Comparison of ENCODE assay signal across 8 mouse cellular contexts in the genomic region with DNA sequence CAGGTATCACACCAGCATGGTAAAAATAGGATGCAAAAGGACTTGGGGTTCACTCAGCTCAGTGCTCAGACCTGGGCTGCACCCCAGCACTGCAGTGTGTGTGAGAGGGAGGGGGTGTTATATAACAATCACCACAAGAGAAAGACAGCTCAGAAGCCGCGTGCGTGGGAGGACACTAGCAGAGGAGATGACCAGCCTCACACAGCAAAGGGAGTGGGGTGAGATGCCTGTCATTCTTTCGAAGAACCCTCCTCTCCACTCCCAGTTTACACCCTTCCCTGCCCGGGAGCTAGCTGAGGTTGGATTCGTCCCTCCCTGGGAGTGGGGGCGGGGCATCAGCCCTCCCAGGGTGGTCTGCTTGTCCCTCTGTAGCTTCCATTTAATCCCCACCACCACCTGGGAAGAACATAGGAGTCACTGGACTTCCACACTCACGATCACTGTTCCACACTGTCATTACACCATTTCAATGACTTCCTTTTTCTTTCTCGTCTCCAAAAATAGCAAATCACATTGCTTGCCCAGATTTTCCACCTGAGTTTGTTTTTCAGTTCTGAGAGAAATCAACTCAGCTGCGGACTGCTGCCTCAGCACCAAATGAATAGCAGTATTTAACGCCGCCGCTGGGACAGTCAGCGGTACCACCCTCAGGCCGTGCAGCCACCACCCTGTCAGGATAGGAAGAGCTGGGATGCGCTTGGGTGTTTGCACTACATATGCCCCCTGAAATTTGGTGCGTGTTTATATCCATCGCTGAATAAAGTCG. TPM values are rescaled to one million over a fixed set of nuclear protein-coding genes. Genes with fewer than 3 reads are reported as not detected.
A peak's percentile ranks its signal among the peaks of the same experiment; 100 is the strongest.
DNase-seq lines count a peak whose midpoint lies in the region; ATAC-seq and TF ChIP-seq lines count a peak whose summit lies in the region.

No protein-coding gene starts in this region.

- H3K4me1 ChIP-seq in forebrain, embryonic 14.5 days (ENCODE audit: control insufficient read depth, insufficient read depth, low read length), result no peaks in the 10 kb centered on the region
- H3K4me1 ChIP-seq in liver, embryonic 14.5 days (replicated peaks; ENCODE audit: control insufficient read depth in 2 of 2, insufficient read depth in 2 of 2, low read length in 1 of 2), result peaks cover 0 to 6% of the 10 kb centered on the region in 2 experiments; a peak in 1 of 4 replicates

- no peak for TF ChIP-seq CTCF in liver, embryonic 14.5 days (IDR thresholded peaks at IDR 0.05; ENCODE audit: low read depth)

- ATAC-seq in forebrain, embryonic 14.5 days, result no peak
- no peak for ATAC-seq in liver, embryonic 14.5 days (ENCODE audit: insufficient read depth)

- intact Hi-C loops in heart, postnatal 14 days (cut with DNase I), result no loop called here

- TF ChIP-seq EP300 in liver, embryonic 14.5 days (IDR thresholded peaks at IDR 0.05; ENCODE audit: low read depth), result no peak

- WGBS in forebrain, embryonic 14.5 days, result 5% methylated on average over 19 of the region's 19 CpGs
- 7% methylated on average over 19 of the region's 19 CpGs for WGBS in liver, embryonic 14.5 days (ENCODE audit: insufficient replicate concordance)

- no peak overlapping the region; the same call in 1 of the 2 replicates for H3K4me3 ChIP-seq in forebrain, embryonic 14.5 days (ENCODE audit: low read depth, low read length)
- no peak overlapping the region for H3K4me3 ChIP-seq in liver, embryonic 14.5 days (ENCODE audit: insufficient read depth in 1 of 2, low read depth in 2 of 2, low read length in 2 of 2)

- H3K27ac ChIP-seq in forebrain, embryonic 14.5 days (ENCODE audit: low read depth, low read length), result no peak overlapping the region
- no peak overlapping the region for H3K27ac ChIP-seq in liver, embryonic 14.5 days

- H3K27me3 ChIP-seq in forebrain, embryonic 14.5 days (replicated peaks; ENCODE audit: control insufficient read depth, insufficient read depth, low read length), result no peaks in the 10 kb centered on the region
- no peaks in the 10 kb centered on the region; the same call in none of the 2 replicates for H3K27me3 ChIP-seq in liver, embryonic 14.5 days (ENCODE audit: control insufficient read depth, insufficient read depth, low read length)

- H3K36me3 ChIP-seq in forebrain, embryonic 14.5 days (ENCODE audit: control insufficient read depth, insufficient read depth, low read length), result no peaks in the 10 kb centered on the region
- H3K36me3 ChIP-seq in liver, embryonic 14.5 days (replicated peaks; ENCODE audit: control insufficient read depth, insufficient read depth, low read depth), result no peaks in the 10 kb centered on the region

- H3K9ac ChIP-seq in forebrain, embryonic 14.5 days (ENCODE audit: low read length), result peak overlapping the region; percentile 21; the same call in 1 of the 2 replicates
- H3K9ac ChIP-seq in liver, embryonic 14.5 days (replicated peaks), result no peak overlapping the region

- no peaks in the 10 kb centered on the region for H3K9me3 ChIP-seq in forebrain, embryonic 14.5 days (replicated peaks; ENCODE audit: control insufficient read depth, low read length)
- no peaks in the 10 kb centered on the region for H3K9me3 ChIP-seq in liver, embryonic 14.5 days (ENCODE audit: control insufficient read depth, low read length)

- peak; percentile 62 for DNase-seq in CD4-positive helper T cell, adult 2 months (ENCODE audit: low read depth, low spot score)
- peak; percentile 41 to 52 for DNase-seq in adrenal gland, postnatal 36 days
- peak; percentile 8 for DNase-seq in forebrain, embryonic 14.5 days (ENCODE audit: low spot score)
- DNase-seq in heart, postnatal 14 days, result peak; percentile 44 to 45
- DNase-seq in kidney, postnatal 4 days, result peak; percentile 72 to 84
- no peak for DNase-seq in liver, embryonic 14.5 days (ENCODE audit: low read depth in 3 of 3, low spot score in 3 of 3)
- DNase-seq in naive thymus-derived CD4-positive, alpha-beta T cell, adult 2 months (ENCODE audit: low read depth), result peak; percentile 54
- peak; percentile 43 for DNase-seq in thymus, postnatal 4 days

- H3K4me2 ChIP-seq in forebrain, embryonic 14.5 days (ENCODE audit: low read length), result peak overlapping the region; percentile 43
- peak overlapping the region; percentile 36 for H3K4me2 ChIP-seq in liver, embryonic 14.5 days (ENCODE audit: low read depth)

RNA-seq across cellular contexts. Expression of gene Aak1, which starts 26.8 kb away (rescaled TPM):
- 100 to 1,000 TPM in 1 of 2 experiments, 10 to 100 TPM in 1; 98.7 to 119 TPM for total RNA-seq in adrenal gland, postnatal 36 days (2021)
- 23.5 and 30.9 TPM in 2 replicates for polyA plus RNA-seq in forebrain, embryonic 14.5 days (2014; fragmentation: Nextera tagmentation; extraction: Ambion mirVana)
- total RNA-seq in heart, postnatal 14 days (2021), result 100 to 1,000 TPM in 1 of 2 experiments, 10 to 100 TPM in 1; 89.4 to 100 TPM
- polyA plus RNA-seq in liver, embryonic 14.5 days (2012; rRNA removed), result 2.0 and 2.4 TPM in 2 replicates
- polyA plus RNA-seq in liver, embryonic 14.5 days (2014; fragmentation: Nextera tagmentation; extraction: Ambion mirVana), result 3.9 and 4.2 TPM in 2 replicates

RNA-seq across cellular contexts. Expression of gene Anxa4, which starts 29.1 kb away (rescaled TPM):
- 10 to 100 TPM; 62.8 to 72.5 TPM for total RNA-seq in adrenal gland, postnatal 36 days (2021)
- polyA plus RNA-seq in forebrain, embryonic 14.5 days (2014; fragmentation: Nextera tagmentation; extraction: Ambion mirVana), result 6.5 and 7.2 TPM in 2 replicates
- total RNA-seq in heart, postnatal 14 days (2021), result 10 to 100 TPM; 28.5 to 30.5 TPM
- 12.7 and 16.4 TPM in 2 replicates for polyA plus RNA-seq in liver, embryonic 14.5 days (2012; rRNA removed)
- polyA plus RNA-seq in liver, embryonic 14.5 days (2014; fragmentation: Nextera tagmentation; extraction: Ambion mirVana), result 29.4 and 34.5 TPM in 2 replicates

Comparison
In these comparisons a context has a peak if more than half of its experiments do, and no peak if none do; other contexts are left out.
1. DNase-seq: peak in CD4-positive helper T cell, adult 2 months (single experiment), adrenal gland, postnatal 36 days (2 of 2), forebrain, embryonic 14.5 days (single experiment), heart, postnatal 14 days (2 of 2), kidney, postnatal 4 days (2 of 2), naive thymus-derived CD4-positive, alpha-beta T cell, adult 2 months (single experiment) and thymus, postnatal 4 days (single experiment); none in liver, embryonic 14.5 days (0 of 3).